Mouse (Mus musculus): ENCODE data around the gene Bsnd. TPM values are rescaled to one million over a fixed set of nuclear protein-coding genes. Genes with fewer than 3 reads are reported as not detected.

Bsnd gene
- total RNA-seq, 1 experiment from 2014 or later, result not detected

DNA sequence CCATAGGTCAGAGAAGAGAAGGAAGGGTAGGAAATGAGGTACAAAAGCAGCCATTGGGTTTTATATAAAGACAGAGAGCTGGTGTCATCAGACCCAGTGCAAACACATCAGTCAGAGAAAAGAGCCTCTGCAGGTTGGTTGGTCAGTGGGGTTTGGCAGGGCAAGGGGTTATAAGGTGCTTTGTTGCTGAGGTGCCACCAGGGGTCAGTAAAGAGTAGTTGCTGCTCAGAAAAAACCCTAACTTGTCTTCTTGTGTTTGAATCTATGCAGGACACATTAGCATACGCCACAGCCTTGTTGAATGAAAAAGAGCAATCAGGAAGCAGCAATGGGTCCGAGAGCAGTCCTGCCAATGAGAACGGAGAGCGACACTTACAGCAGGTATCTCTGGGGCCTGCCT lies 55.6 kb downstream of the Bsnd start:
- ATAC-seq (replicated peaks; ENCODE audit: insufficient number of reproducible peaks, low FRiP score, low TSS enrichment, poor library complexity, severe bottlenecking), result no peak; the same call in 1 of the 2 replicates

GRCm38 (mm10) chr4:106435426-106435825 lies 56.7 kb downstream of the Bsnd start:
- no peak for ATAC-seq (replicated peaks; ENCODE audit: insufficient number of reproducible peaks, low FRiP score, low TSS enrichment, poor library complexity, severe bottlenecking)

Other genes starting within 250 kb of the Bsnd start
- gene Usp24, start 176.1 kb downstream of the Bsnd start, total RNA-seq (2017), result 26.1 to 56.0 TPM (median 31.8 TPM) in 3 replicates
- gene Pcsk9, start 28.0 kb downstream of the Bsnd start, total RNA-seq (2017), result not detected in 3 replicates
- 2.5 to 7.5 TPM (median 3.2 TPM) in 3 replicates for gene Dhcr24, start 68.8 kb upstream of the Bsnd start, total RNA-seq (2017)
- not detected in 3 replicates for gene Lexm, start 125.0 kb upstream of the Bsnd start, total RNA-seq (2017)
- not detected in 3 replicates for gene Ttc22, start 130.1 kb upstream of the Bsnd start, total RNA-seq (2017)
- gene Pars2, start 158.8 kb upstream of the Bsnd start, total RNA-seq (2017), result 0.96 to 5.3 TPM (median 4.0 TPM) in 3 replicates
- 23.8 to 36.1 TPM (median 24.6 TPM) in 3 replicates for gene Ttc4, start 186.7 kb upstream of the Bsnd start, total RNA-seq (2017)
- gene Mroh7, start 238.6 kb upstream of the Bsnd start, total RNA-seq (2017), result not detected in 3 replicates
- not detected in 3 replicates for gene Fam151a, start 241.6 kb upstream of the Bsnd start, total RNA-seq (2017)

Data from monocyte, adult 5-6 weeks (primary cell).